Mouse (Mus musculus): Measurements from ENCODE around the gene Myo1a. TPM values are rescaled to one million over a fixed set of nuclear protein-coding genes. Genes with fewer than 3 reads are reported as not detected.

Gene Myo1a
- polyA plus RNA-seq, 1 experiment from 2014 or later, result 0.29 TPM

DNA sequence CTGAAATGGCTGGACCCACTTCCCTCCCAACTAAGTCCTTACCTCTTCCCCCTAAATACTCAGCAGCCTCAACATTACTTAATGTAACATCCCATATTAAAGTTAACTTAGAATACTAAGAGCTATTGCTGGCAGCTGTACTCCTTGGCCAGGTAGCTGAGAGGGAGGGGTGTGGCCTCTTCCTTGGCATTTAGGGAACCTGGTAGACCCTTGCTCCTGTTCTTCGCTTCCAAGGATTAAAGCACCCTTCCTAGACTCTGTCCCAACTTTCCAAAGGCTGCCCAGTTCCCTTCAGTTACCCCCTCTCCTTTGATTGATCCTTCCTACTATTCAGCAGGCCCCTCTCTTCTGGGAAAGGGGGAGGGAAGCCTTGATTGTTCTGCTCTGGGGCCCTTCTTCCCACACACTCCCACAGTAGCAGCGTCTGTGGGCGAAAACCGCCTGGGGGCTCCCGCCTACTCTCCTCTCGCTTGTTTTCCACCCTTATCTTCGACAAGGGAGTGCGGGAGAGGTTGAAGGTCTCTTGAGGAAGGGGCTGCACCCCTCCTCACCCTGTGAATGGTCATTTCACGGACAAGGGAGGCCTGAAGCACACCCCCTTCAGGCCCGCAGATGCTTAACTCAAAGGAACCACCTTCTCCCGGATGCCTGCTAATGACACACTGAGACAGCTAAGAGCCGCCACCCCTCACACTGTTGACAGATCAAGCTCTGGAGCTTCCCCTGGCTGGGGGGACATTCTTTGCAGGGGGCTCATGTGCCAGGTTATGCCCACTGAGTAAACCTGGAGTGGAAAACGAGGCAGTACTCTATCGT lies 39.4 kb upstream of the Myo1a start:
- H3K27ac ChIP-seq, result peak overlapping the region; percentile 99
- peak overlapping the region; percentile 85 for H3K4me2 ChIP-seq
- peak overlapping the region; percentile 78 for H3K4me3 ChIP-seq
- peak overlapping the region; percentile 89 for H3K9ac ChIP-seq
- no peak for ATAC-seq (replicated peaks; ENCODE audit: insufficient number of reproducible peaks, insufficient read depth, low FRiP score, low read depth)
- WGBS, result 12% methylated on average over 14 of the region's 14 CpGs
- peaks cover 10% of the 10 kb centered on the region; the same call in 1 of the 2 replicates for H3K36me3 ChIP-seq
- no peaks in the 10 kb centered on the region for H3K9me3 ChIP-seq (replicated peaks)
- no peaks in the 10 kb centered on the region for H3K27me3 ChIP-seq
- H3K4me1 ChIP-seq (replicated peaks), result peaks cover 77% of the 10 kb centered on the region

DNA sequence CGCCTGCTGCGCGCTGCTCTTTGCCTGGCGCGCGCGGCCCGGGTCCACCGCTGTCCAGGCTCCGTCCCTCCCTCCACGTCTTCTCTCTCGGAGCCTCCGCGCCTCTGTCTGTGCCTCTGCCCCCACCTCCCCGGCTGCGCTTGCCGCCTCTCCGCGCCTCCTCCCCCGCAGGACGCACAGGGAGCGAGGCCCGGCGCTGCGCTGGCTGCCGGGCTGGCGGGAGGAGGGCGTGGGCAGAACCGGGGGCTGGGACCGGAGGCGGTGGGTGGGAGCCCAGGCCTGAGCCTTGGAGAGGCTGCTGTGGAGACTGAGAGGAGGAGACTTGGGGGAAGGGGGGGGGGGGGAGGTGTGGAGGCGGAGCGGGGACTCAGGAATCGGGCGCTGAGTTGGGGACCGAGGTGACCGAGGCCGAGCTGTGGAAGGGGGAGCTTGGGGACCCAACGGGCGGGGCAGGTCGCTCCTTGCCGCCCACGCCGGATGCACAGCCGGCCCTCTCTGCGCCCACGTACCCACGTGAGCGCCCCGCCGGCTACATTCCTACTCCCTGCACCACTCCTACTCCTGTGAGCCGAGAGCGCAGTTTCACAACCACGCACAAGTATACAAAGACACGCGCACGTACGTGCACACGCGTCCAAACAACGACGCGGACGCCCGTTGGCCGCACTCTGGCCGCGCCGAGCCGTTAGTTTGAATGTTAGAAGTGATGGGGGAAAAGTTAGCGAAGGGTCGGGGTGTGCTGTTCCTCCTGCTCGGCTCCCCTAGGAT lies 38.3 kb upstream of the Myo1a start, which contains the start of gene Nemp1:
Gene Nemp1, plus strand, starts transcription at position 401 of the 768 bp plus-strand sequence.
- no peaks in the 10 kb centered on the region for H3K9me3 ChIP-seq (replicated peaks)
- peak within 1 kb of the TSS; percentile 89 for H3K9ac ChIP-seq
- peak within 1 kb of the TSS; percentile 78 for H3K4me3 ChIP-seq
- peaks cover 7% of the 10 kb centered on the region; the same call in 1 of the 2 replicates for H3K36me3 ChIP-seq
- peak within 1 kb of the TSS; percentile 85 for H3K4me2 ChIP-seq
- peak within 1 kb of the TSS; percentile 99 for H3K27ac ChIP-seq
- H3K27me3 ChIP-seq, result no peaks in the 10 kb centered on the region
- 1% methylated on average over 65 of the region's 73 CpGs for WGBS
- ATAC-seq (replicated peaks; ENCODE audit: insufficient number of reproducible peaks, insufficient read depth, low FRiP score, low read depth), result peak; percentile 71
- H3K4me1 ChIP-seq (replicated peaks), result peaks cover 66% of the 10 kb centered on the region

DNA sequence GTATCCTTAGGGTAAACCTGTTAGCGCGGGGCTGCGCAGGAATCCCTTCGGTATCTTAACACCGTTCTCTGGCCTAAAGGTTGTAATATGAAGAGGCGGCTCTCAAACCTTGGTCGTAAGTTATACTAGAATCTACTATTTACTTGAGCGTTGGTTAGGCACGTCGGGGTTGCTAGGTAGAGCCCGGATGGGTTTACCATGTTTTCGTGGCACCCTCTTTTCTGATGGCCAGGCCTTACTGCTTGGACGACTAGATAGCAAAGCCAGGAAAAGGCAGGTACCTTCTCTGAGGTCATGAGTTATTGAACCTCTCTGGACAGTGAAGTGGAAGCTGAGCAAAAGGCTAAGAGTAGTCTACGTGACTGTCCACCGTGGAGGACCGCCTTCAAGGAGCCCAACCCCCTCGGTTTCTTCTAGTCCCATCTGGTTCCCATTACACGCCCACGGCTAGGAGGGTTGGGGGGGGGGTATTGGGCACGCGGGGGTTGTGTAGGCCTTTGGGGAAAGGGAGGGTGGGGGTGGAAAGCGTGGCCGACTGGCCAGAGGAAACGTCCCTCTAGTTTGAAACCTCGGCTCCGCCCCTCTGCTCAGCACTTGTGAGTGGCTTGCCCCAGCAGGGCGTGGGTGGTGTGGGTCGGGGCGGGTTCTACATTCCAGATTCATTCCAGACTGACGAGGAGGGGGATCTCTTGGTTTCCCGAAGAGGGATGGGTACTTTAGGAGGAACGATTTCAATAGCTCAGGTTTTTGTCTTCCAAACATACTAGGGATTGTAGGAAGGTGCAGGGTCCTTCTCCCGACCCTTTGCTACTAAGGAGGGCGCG lies 37.5 kb upstream of the Myo1a start:
- ATAC-seq (replicated peaks; ENCODE audit: insufficient number of reproducible peaks, insufficient read depth, low FRiP score, low read depth), result peak; percentile 76
- peaks cover 7% of the 10 kb centered on the region; the same call in 1 of the 2 replicates for H3K36me3 ChIP-seq
- no peaks in the 10 kb centered on the region for H3K9me3 ChIP-seq (replicated peaks)
- peak overlapping the region; percentile 78 for H3K4me3 ChIP-seq
- H3K4me1 ChIP-seq (replicated peaks), result peaks cover 58% of the 10 kb centered on the region
- no peaks in the 10 kb centered on the region for H3K27me3 ChIP-seq
- H3K27ac ChIP-seq, result peak overlapping the region; percentile 99
- H3K4me2 ChIP-seq, result peak overlapping the region; percentile 85
- peak overlapping the region; percentile 89 for H3K9ac ChIP-seq
- WGBS, result 2% methylated on average over 35 of the region's 35 CpGs

DNA sequence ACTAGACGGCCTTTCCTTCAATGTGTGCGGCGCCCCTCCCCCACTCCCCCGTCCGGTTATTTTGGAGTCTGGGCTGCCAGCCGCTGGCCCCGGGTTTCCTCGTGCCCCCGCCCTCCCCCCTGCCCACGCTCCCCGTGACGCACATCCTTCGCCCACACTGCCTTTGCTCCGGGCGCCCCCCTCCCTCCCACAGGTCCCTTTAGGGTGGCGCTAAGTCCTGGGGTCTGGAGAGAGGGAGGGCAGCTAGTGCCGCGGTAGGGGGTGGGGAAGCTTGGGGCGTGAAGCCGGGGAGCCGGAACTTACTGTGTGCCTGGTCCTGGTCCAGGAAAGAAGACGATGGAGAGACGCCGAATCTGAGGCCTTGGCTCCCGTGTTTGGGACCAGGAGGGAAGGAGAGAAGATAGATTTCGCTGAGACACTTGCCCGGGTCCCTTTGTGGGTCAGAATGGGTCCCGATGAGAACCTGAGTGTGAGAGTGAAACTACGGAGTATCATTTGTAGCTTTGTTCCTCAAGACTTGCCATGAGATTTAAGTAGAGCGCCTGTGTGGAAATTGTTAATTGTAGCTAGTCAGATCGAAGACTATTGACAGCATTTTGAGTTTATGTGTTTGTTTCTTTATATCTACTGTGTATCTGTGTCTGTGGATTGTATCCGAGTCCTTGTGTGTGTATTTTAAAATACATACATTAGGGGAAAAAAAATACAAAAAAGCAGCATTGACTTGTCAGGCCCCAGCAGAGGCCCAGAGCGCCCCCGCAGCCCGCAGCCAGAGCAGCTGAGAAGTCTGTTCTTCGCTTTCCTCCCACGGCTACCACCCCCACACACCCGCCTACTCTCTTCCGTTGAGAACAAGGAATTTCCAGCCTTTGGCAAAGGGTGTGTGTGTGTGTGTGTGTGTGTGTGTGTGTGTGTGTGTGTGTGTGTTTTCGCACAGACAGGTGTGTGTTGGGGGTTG lies 36.6 kb upstream of the Myo1a start, which contains the start of gene Nab2:
Gene Nab2, minus strand, starts transcription at position 476 of the 958 bp plus-strand sequence.
- Histone ChIP-seq H3K4me1 (replicated peaks) (peaks cover 49% of the 10 kb centered on the region), H3K36me3 (peaks cover 7% of the 10 kb centered on the region; the same call in 1 of the 2 replicates), H3K27ac (peak within 1 kb of the TSS; percentile 99), H3K9me3 (replicated peaks) (no peaks in the 10 kb centered on the region), H3K27me3 (no peaks in the 10 kb centered on the region), H3K9ac (peak within 1 kb of the TSS; percentile 89), H3K4me3 (peak within 1 kb of the TSS; percentile 78), H3K4me2 (peak within 1 kb of the TSS; percentile 85)
- ATAC-seq (replicated peaks; ENCODE audit: insufficient number of reproducible peaks, insufficient read depth, low FRiP score, low read depth), result peak; percentile 64
- WGBS, result 2% methylated on average over 40 of the region's 40 CpGs

DNA sequence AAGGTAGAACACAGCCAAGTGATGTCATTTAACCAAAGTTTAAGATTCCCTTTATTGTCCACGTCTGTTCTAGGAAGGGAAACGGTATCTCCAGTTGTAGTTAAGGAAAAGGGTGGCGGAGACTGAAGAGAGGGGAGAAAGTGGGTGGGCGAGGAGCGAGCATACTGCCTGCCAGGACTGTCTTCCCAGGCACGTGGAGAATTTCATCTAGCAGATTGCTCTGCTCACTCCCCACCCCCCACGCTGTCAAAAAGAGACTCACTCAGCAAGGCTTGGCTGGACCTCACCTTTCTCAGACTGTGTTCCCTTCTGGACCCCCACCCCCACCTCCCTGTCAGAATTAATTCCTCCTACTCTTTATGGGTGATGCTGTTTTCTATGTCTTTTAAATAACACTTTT lies 35.8 kb upstream of the Myo1a start:
- H3K4me1 ChIP-seq (replicated peaks), result peaks cover 41% of the 10 kb centered on the region
- H3K9me3 ChIP-seq (replicated peaks), result no peaks in the 10 kb centered on the region
- no peaks in the 10 kb centered on the region for H3K27me3 ChIP-seq
- peak overlapping the region; percentile 78 for H3K4me3 ChIP-seq
- peaks cover 2% of the 10 kb centered on the region; the same call in 1 of the 2 replicates for H3K36me3 ChIP-seq
- H3K9ac ChIP-seq, result peak overlapping the region; percentile 18; the same call in 1 of the 2 replicates
- H3K27ac ChIP-seq, result peak overlapping the region; percentile 99
- 1% methylated on average over 7 of the region's 7 CpGs for WGBS
- ATAC-seq (replicated peaks; ENCODE audit: insufficient number of reproducible peaks, insufficient read depth, low FRiP score, low read depth), result no peak
- H3K4me2 ChIP-seq, result peak overlapping the region; percentile 85

DNA sequence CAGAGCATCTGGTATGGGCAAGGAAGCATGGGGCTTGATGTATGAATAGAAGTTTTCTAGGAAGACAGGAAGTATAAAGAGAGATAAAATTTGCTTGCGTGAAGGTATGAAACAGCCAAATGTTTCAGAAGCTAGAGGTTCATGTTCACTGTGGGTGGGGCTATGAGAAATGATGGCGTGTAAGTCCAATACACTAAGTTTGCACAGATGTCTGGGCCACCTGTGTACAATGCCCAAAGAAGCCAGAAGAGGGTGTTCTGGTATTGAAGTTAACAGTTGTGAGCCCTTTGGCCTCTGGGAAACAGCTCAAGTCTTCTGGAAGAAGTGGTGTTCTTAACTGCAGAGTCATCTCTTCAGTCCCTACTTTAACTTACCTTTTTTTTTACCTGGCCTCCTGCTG lies 34.8 kb upstream of the Myo1a start:
- H3K9me3 ChIP-seq (replicated peaks), result no peaks in the 10 kb centered on the region
- 86% methylated on average over 2 of the region's 2 CpGs for WGBS
- ATAC-seq (replicated peaks; ENCODE audit: insufficient number of reproducible peaks, insufficient read depth, low FRiP score, low read depth), result no peak
- no peak overlapping the region for H3K9ac ChIP-seq
- no peak overlapping the region for H3K4me3 ChIP-seq
- H3K27me3 ChIP-seq, result no peaks in the 10 kb centered on the region
- H3K4me1 ChIP-seq (replicated peaks), result peaks cover 35% of the 10 kb centered on the region
- H3K27ac ChIP-seq, result no peak overlapping the region
- no peak overlapping the region for H3K4me2 ChIP-seq
- no peaks in the 10 kb centered on the region for H3K36me3 ChIP-seq

DNA sequence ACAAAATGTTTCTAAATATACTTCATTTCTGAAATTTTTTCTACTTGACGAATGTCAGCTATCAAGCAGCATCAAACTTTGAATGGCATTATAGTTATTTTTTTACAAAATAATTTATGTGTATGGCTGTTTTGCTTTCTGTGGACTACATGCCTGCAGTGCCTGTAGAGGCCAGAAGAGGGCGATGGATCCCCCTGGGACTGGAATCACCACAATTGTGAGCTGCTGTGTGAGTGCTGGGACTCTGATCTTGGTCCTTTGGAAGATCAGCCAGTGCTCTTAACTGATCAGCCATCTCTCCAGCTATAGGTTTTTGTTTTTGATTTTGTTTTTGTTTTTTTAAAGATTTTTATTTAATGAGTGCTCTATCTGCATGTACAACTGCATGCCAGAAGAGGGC lies 33.7 kb upstream of the Myo1a start:
- ATAC-seq (replicated peaks; ENCODE audit: insufficient number of reproducible peaks, insufficient read depth, low FRiP score, low read depth), result no peak
- peaks cover 33% of the 10 kb centered on the region for H3K4me1 ChIP-seq (replicated peaks)
- 37% methylated on average over 2 of the region's 2 CpGs for WGBS
- no peak overlapping the region for H3K4me3 ChIP-seq
- H3K27ac ChIP-seq, result no peak overlapping the region
- no peak overlapping the region for H3K4me2 ChIP-seq
- no peaks in the 10 kb centered on the region for H3K36me3 ChIP-seq
- no peaks in the 10 kb centered on the region for H3K27me3 ChIP-seq
- H3K9me3 ChIP-seq (replicated peaks), result no peaks in the 10 kb centered on the region
- H3K9ac ChIP-seq, result no peak overlapping the region

DNA sequence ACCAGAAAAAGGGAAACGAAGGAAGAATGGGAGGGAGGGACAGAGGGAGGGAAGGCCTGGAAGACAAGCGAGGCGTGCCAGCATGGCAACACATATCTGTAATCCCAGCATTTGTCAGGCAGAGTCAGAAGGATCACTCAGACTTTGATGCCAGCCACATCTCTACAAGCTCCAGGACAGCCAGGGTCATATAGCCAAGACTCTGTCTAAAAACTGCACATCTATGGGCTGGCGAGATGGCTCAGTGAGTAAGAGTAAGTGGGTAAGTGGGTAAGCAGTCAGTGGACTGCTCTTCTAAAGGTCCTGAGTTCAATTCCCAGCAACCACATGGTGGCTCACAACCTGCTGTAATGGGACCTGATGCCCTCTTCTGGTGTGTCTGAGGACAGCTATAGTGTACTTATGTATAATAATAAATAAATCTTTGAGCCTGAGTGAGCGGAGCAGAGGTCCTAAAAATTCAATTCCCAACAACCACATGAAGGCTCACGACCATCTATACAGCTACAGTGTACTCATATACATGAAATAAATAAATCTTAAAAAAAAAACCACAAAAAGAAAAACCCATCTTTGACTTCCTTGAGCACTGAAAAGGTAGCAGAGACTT lies 30.8 kb upstream of the Myo1a start:
- no peaks in the 10 kb centered on the region for H3K27me3 ChIP-seq
- H3K27ac ChIP-seq, result no peak overlapping the region
- H3K4me1 ChIP-seq (replicated peaks), result peaks cover 27% of the 10 kb centered on the region
- H3K36me3 ChIP-seq, result no peaks in the 10 kb centered on the region
- no peak for ATAC-seq (replicated peaks; ENCODE audit: insufficient number of reproducible peaks, insufficient read depth, low FRiP score, low read depth)
- H3K9me3 ChIP-seq (replicated peaks), result no peaks in the 10 kb centered on the region
- WGBS, result 84% methylated on average over 6 of the region's 6 CpGs
- no peak overlapping the region for H3K9ac ChIP-seq
- no peak overlapping the region for H3K4me2 ChIP-seq
- H3K4me3 ChIP-seq, result no peak overlapping the region

DNA sequence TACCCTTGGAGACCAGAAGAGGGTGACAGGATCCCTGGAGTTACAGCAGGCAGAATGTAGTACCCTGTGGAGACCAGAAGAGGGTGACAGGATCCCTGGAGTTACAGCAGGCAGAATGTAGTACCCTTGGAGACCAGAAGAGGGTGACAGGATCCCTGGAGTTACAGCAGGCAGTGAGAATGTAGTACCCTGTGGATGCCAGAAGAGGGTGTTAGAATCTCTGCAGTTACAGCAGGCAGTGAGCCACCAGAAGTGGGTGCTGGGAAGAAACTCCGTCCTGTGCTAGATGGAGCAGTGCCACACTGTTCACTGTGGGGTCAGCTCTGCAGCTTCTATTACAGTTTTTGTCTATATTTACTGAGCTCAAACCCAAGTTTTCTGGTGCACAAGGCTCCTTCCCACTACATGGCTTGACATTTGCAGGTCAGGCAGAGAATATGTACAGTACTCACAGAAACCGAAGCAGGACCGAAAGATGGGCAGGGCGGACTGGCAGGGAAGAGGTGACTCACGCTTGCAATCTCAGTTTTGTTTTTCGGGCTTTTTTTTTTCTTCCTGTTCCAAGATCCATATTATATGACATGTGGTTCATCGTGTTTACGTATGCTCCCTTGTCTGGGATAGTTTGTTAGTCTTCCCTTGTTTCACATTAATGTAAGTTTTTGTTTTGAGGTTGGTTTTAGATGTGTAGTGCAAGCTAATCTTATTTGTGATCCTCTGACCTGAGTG lies 30.0 kb upstream of the Myo1a start:
- Histone ChIP-seq H3K27ac (peak overlapping the region; percentile 62), H3K4me2 (peak overlapping the region; percentile 29; the same call in 1 of the 2 replicates)
- no peak; the same call in 1 of the 2 replicates for ATAC-seq (replicated peaks; ENCODE audit: insufficient number of reproducible peaks, insufficient read depth, low FRiP score, low read depth)

More for the DNA sequence above, 30.0 kb upstream of the Myo1a start:
- Histone ChIP-seq H3K36me3 (no peaks in the 10 kb centered on the region), H3K9ac (no peak overlapping the region), H3K4me3 (no peak overlapping the region), H3K4me1 (replicated peaks) (peaks cover 20% of the 10 kb centered on the region), H3K27me3 (no peaks in the 10 kb centered on the region), H3K9me3 (replicated peaks) (no peaks in the 10 kb centered on the region)
- 74% methylated on average over 8 of the region's 8 CpGs for WGBS

All from heart, embryonic 15.5 days (tissue).